Mouse (Mus musculus) cerebellum, adult 18-20 months (tissue): ENCODE data around the gene Ola1.
A peak's percentile ranks its signal among the peaks of the same experiment; 100 is the strongest.

Experiments used
- DNase-seq, 2 experiments: peaks; one replicate each; pipeline ENCODE4 v3.0.0; 2021

Gene Ola1

DNA sequence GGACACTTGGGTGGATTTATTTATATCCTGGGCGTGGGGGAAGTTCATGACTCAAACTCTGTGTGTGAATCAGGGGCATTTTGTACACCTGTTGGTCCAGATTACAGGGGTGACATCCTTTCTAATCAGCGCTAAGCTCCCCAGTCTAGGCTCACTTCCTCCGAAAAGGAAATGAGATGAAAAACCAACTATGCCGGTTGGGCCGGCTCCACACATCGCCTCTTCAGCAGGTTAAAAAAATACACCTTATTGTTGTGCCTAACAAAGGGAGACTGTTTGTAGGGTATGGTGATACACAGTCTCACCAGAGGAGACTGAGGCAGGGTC is 158.5 kb downstream of the Ola1 start:
- DNase-seq, result no peak

DNA sequence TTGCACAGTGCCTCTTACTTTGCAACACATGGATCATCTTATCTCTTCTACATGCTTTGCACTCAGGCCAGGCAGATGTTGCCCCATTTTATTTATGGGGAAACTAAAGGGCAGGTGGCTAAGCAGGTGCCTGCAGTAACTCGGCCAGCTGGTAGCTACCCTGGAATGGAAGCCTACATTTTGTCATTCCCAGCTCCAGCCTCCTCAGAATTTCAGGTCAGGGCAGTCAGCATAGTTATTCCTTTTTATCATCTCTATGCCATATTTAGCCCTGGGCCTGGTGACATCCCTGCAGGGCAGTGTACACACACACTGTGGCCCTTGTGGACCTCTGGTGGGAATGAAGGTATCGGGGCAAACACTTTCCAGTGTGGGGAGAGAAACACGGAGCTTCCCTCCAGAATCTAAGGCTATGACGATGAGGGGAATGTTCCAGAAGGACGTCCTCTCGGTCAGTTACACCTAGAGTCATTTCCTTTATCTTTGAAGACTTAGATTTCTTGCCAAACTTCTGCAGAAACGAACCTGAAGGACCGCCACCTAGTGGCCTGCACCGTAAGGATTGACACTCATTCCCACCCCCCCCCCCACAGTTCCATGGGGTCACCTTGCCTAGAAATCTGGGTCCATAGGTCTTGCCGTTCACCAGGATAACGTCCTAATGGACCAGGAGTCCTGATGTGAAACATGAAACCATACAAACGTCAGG is 159.0 kb downstream of the Ola1 start:
- DNase-seq, result peak; percentile 24 to 38

DNA sequence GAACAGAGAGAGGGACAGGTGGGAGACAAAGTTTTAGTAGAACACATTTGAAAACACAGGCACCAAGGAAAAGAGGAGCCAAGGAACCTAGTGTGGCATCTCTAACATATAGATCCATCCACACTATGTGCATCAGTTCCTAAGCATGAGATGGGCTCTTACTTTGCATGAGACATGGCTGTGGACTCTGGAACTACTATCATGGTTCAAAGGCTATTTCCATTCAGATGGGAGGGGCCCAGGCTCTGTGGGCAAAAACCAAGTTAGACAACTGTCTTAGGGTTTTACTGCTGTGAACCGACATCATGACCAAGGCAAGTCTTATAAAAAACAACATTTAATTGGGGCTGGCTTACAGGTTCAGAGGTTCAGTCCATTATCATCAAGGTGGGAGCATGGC is 160.4 kb downstream of the Ola1 start:
- no peak for DNase-seq

DNA sequence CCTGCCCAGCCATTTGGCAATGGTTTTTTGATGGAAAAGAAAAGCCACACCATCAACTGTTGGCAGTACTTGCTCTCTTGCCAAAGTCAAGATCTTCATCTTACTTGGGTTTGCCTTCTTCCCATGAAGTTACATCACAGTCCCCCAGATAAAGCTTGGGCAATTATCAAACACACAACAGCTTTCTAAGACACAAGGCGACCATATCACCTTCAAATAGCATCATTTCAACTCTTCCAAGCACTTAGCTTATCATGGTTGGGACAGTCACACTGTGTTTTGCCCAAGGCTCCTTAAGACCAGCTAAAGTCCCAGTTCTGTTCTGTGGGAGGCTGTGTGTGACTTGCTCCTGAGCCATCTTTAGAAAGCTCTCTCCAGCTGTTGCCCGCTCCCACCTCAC is 161.1 kb downstream of the Ola1 start:
- no peak for DNase-seq

DNA sequence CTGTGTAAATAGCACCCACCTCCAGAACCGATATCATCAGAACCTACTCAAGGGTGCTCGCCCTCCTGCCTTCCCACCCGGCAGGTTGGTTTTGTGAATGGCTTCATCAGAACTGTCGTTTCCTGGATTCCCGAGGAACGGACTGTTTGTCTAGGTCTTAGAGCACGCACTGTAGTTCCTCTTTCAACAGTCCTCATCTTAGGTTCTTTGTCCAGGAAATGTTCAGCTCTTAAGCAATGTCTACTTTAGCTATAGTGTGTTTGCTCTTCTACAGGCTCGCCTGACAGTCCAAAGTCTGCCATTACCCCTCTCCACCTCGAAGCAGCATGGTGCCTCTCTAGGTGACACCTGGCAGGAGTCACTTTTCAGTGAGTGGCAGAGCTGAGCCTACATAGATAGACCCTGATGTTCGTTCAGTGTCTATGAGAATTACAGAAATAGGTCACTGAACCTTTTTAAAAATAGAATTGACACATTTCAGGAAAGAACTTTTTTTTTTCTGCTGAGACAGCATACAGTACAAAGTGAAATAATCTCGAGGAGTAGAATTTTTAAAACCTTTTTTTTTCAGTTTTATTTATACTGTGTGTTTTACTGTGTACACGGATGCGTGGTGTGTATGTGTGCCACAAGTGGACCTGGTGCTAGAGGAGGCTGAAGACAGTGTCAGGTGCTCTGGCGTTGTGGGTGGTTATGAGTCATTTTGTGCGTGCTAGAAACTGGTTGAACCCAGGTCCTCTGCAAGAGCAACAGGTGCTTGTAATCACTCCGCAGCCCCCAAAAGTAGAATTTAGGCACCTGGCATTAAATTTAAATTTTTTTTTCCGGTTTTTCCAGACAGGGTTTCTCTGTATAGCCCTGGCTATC is 162.4 kb downstream of the Ola1 start:
- no peak for DNase-seq

DNA sequence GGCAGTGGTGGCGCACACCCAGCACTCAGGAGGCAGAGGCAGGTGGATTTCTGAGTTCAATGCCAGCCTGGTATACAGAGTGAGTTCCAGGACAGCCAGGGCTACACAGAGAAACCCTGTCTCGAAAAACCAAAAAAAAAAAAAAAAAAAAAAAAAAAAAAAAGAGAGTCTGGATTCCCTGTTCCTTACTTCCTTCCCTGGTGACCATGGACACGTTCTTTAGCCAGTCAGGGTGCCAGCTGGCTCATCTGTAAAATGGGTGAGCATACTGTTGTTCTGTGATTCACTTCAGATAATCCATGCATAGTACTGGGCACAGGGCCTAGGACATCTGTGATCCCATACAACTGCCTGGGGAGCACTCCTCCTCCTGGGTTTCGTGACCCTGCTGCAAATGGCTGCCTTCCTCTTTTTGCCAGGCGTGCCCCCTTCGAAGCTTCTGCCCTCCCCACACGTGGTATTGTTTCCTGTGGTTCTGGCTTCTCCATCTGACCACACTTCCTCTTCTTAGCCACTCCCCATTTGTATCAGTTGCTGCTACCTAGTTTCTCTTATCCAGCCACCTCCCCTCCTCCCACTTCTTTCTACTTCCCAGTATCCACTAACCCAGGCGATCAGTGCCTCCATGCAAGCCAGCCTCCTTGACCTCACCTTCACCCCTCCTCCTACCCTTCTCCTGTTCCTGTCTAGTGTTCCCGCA is 164.8 kb downstream of the Ola1 start:
- DNase-seq, result no peak

DNA sequence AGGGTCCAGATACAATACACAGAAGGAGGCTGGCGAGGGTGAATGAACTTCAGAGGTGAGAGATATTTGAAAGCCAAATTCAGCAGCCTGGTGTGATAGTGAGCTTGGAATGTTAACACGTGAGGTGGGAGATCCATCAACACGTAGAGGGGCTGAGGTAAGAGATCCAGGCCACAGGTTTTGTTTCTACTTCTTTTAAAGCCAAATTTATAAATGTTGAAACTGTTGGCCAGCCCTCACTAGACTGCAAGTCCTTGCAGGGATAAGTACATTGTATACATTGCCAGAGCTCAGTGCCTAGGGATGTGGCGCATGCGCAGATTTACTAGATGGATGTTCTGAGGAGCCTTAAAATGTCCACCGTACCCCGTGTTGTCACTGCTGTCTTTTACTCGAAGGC is 168.3 kb downstream of the Ola1 start:
- no peak for DNase-seq

DNA sequence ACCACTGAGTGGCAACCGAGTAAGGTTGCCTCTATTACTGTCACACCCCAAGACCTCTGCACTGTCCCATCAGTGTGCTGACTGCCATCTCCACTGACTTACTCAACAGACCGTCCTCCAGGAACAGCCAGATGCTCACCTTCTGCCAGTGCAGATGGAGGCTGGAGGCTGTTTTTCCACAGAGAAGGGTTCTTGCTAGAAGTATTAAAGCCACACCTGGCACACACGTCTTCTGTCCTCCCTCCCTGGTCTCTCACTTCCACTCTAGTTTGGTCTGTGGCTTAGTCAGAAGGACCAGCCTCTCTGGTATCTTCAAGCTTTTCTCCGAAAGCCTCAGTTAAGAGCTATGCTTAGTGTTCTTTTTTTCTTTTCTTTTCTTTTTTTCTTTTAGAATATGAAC is 168.7 kb downstream of the Ola1 start:
- no peak for DNase-seq

DNA sequence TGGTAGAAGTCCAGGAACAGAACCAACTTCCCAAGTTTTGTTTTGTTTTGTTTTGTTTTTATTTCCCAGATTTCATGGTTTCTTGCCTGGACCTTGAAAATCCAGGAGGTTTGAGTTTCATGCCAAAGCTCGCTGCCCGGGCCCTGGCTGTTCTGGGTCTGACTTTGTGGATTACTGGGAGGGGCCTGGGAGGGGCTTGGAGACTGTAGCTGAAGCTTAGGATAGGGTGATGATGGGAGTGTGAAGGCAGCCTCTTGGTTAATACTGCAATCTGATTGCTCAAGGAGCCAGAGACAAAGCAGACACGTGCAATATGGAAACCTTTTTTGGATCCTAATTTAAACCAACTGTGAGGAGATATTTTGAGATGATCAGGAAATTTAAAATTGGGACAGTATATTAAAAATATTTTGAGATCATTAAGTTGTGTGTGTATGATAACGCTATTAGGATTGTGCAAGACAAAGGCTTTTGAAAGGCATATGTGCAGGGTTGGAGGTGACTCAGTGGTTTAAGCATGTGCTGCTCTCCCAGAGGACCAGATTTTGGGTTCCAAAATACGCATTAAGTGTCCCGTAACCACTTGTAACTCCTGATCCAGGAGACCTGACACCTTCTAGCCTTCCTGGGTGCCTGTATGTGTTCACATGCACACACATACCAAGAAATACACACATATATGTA is 169.6 kb downstream of the Ola1 start:
- no peak for DNase-seq

DNA sequence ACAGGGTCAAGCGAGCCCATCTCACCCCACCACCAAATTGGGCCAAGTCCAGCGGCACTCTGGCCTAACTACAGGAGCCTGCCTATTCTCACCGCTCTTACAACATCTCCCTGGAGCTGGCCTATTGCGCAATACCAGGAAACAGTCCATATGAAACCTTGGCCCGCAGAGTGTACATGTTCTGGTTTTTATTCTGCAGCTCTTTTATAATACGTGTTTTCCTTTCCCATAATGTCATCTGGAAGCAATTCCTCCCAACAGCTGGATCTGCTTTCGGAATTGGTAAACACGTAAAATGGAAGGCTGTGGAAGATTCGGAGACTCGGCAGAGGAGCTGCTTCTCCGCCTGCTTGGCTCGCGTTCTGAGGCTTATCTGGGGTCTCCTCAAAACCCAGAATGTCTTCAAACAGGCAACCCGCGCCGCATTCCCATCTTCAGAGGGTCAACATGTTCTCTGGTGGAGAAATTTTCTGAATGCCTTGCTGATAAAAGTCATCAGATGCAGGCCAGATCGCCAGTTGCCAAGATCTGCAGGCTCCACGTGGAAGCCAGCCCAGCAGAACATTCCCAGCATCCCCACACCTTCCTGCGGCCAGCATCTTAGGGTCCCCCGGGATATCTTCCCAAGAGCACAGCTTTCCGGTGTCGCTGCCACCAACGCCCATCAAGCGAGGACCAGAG is 171.5 kb downstream of the Ola1 start:
- DNase-seq, result no peak

DNA sequence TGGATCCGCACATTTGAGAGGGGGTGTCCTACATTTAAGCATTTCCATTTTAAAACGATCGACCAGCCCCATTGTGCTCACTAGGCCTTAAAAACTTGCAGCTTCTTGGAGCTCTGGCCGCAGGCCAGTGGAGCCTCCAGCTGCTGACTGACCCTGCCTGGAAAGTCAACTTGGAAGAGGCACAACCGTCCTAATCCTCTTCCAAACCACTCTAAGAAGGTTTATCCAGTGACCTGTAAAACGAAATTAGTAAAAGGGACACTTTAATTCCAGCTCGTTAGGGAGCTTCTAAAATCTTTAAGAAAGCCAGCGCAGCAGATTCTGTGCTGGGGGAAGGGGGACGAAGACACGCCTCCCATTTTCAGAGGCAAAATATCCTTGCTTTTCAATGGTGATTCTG is 172.1 kb downstream of the Ola1 start:
- DNase-seq, result no peak

DNA sequence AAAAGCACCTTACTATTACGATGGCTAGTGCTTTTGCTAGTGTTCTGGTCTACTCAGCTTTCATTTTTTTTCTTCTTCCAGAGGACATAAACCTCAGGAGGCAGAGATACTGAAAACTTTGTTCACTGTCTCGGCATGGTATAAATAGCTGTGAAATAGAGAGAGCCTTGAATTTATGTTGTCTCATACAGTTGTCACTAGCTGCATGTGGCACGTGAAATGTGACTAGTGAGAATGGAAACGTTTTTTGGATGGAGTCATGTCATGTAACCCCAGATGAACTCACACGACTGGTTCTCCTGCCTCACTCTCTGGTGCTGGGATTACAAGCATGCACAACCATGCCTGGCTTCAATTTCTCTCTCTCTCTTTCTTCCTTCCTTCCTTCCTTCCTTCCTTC is 173.2 kb downstream of the Ola1 start:
- no peak for DNase-seq
